Mouse (Mus musculus): Measurements from ENCODE around the gene Btbd11. TPM values are rescaled to one million over a fixed set of nuclear protein-coding genes. Genes with fewer than 3 reads are reported as not detected.

Gene Btbd11
- polyA plus RNA-seq, 1 experiment from 2014 or later: 7.1 TPM

- peaks cover 12% of the 10 kb centered on the region; the same call in 1 of the 2 replicates for H3K4me1 ChIP-seq (ENCODE audit: control insufficient read depth, insufficient read depth, low read length)
- WGBS: 59% methylated on average over 6 of the region's 6 CpGs
- no peak overlapping the region for H3K27ac ChIP-seq (ENCODE audit: low read depth, low read length)
- no peaks in the 10 kb centered on the region for H3K9me3 ChIP-seq (replicated peaks; ENCODE audit: control insufficient read depth, low read length)
- no peak for ATAC-seq
- no peak overlapping the region for H3K9ac ChIP-seq (ENCODE audit: low read length)
- no peaks in the 10 kb centered on the region for H3K27me3 ChIP-seq (replicated peaks; ENCODE audit: control insufficient read depth, insufficient read depth, low read length)
- no peaks in the 10 kb centered on the region for H3K36me3 ChIP-seq (ENCODE audit: control insufficient read depth, insufficient read depth, low read length)
- no peak overlapping the region for H3K4me2 ChIP-seq (ENCODE audit: low read length)
- H3K4me3 ChIP-seq (ENCODE audit: low read depth, low read length): no peak overlapping the region
- no peak for DNase-seq (ENCODE audit: low spot score)
Measured at GRCm38 (mm10) chr10:85479959-85480625, 93.5 kb downstream of the Btbd11 start.

- H3K9ac ChIP-seq (ENCODE audit: low read length): no peak overlapping the region
- peaks cover 12% of the 10 kb centered on the region; the same call in 1 of the 2 replicates for H3K4me1 ChIP-seq (ENCODE audit: control insufficient read depth, insufficient read depth, low read length)
- no peak overlapping the region for H3K27ac ChIP-seq (ENCODE audit: low read depth, low read length)
- no peaks in the 10 kb centered on the region for H3K36me3 ChIP-seq (ENCODE audit: control insufficient read depth, insufficient read depth, low read length)
- H3K4me3 ChIP-seq (ENCODE audit: low read depth, low read length): no peak overlapping the region
- no peaks in the 10 kb centered on the region for H3K9me3 ChIP-seq (replicated peaks; ENCODE audit: control insufficient read depth, low read length)
- DNase-seq (ENCODE audit: low spot score) (no peak), ATAC-seq (no peak)
- no peaks in the 10 kb centered on the region for H3K27me3 ChIP-seq (replicated peaks; ENCODE audit: control insufficient read depth, insufficient read depth, low read length)
- 48% methylated on average over 3 of the region's 3 CpGs for WGBS
- no peak overlapping the region for H3K4me2 ChIP-seq (ENCODE audit: low read length)
Measured at GRCm38 (mm10) chr10:85481106-85481505, 94.5 kb downstream of the Btbd11 start.

- Histone ChIP-seq H3K4me3 (ENCODE audit: low read depth, low read length) (no peak overlapping the region), H3K9ac (ENCODE audit: low read length) (no peak overlapping the region), H3K36me3 (ENCODE audit: control insufficient read depth, insufficient read depth, low read length) (no peaks in the 10 kb centered on the region), H3K4me2 (ENCODE audit: low read length) (no peak overlapping the region), H3K4me1 (ENCODE audit: control insufficient read depth, insufficient read depth, low read length) (peaks cover 12% of the 10 kb centered on the region; the same call in 1 of the 2 replicates), H3K27ac (ENCODE audit: low read depth, low read length) (no peak overlapping the region), H3K9me3 (replicated peaks; ENCODE audit: control insufficient read depth, low read length) (no peaks in the 10 kb centered on the region), H3K27me3 (replicated peaks; ENCODE audit: control insufficient read depth, insufficient read depth, low read length) (no peaks in the 10 kb centered on the region)
- ATAC-seq (peak; percentile 65; the same call in 1 of the 2 replicates), DNase-seq (ENCODE audit: low spot score) (peak; percentile 41)
- 18% methylated on average over 4 of the region's 4 CpGs for WGBS
Measured at GRCm38 (mm10) chr10:85482064-85482473, 95.5 kb downstream of the Btbd11 start.

GRCm38 (mm10) chr10:85482480-85482879 is 95.9 kb downstream of the Btbd11 start:
- 35% methylated on average over 6 of the region's 6 CpGs for WGBS
- H3K27ac ChIP-seq (ENCODE audit: low read depth, low read length): no peak overlapping the region
- DNase-seq (ENCODE audit: low spot score): no peak

DNA sequence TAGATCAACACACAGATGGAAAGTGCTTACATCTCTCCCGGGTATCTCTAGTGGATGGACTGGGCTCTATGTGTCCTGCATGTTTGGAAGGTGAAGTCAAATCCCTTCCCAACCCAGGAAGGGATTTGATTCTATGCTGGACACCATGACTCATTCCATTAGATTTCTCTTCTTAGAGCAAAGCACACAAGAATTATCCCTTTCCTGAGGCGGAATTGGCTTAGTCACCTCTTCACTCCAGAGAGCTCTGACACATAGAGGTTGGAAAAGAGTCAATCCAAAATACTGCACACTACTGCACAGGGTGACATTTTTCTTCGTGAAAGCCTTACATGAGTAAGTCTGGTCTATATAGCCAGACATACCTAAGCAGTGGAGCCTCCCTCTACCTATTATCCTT is 99.8 kb downstream of the Btbd11 start:
- Histone ChIP-seq H3K4me1 (ENCODE audit: control insufficient read depth, insufficient read depth, low read length) (peaks cover 12% of the 10 kb centered on the region; the same call in 1 of the 2 replicates), H3K27me3 (replicated peaks; ENCODE audit: control insufficient read depth, insufficient read depth, low read length) (no peaks in the 10 kb centered on the region), H3K4me3 (ENCODE audit: low read depth, low read length) (no peak overlapping the region), H3K9ac (ENCODE audit: low read length) (no peak overlapping the region), H3K36me3 (ENCODE audit: control insufficient read depth, insufficient read depth, low read length) (no peaks in the 10 kb centered on the region), H3K4me2 (ENCODE audit: low read length) (no peak overlapping the region), H3K27ac (ENCODE audit: low read depth, low read length) (no peak overlapping the region), H3K9me3 (replicated peaks; ENCODE audit: control insufficient read depth, low read length) (no peaks in the 10 kb centered on the region)
- DNase-seq (ENCODE audit: low spot score) (no peak), ATAC-seq (no peak)
- 91% methylated on average over 3 of the region's 3 CpGs for WGBS

More at GRCm38 (mm10) chr10:85482480-85482879, 95.9 kb downstream of the Btbd11 start:
- H3K4me1 ChIP-seq (ENCODE audit: control insufficient read depth, insufficient read depth, low read length): peaks cover 12% of the 10 kb centered on the region; the same call in 1 of the 2 replicates
- H3K4me2 ChIP-seq (ENCODE audit: low read length): no peak overlapping the region
- H3K9ac ChIP-seq (ENCODE audit: low read length): no peak overlapping the region
- no peak overlapping the region for H3K4me3 ChIP-seq (ENCODE audit: low read depth, low read length)
- no peaks in the 10 kb centered on the region for H3K36me3 ChIP-seq (ENCODE audit: control insufficient read depth, insufficient read depth, low read length)
- no peaks in the 10 kb centered on the region for H3K27me3 ChIP-seq (replicated peaks; ENCODE audit: control insufficient read depth, insufficient read depth, low read length)
- no peaks in the 10 kb centered on the region for H3K9me3 ChIP-seq (replicated peaks; ENCODE audit: control insufficient read depth, low read length)
- peak; percentile 15; the same call in 1 of the 2 replicates for ATAC-seq

GRCm38 (mm10) chr10:85492583-85492982 is 106.0 kb downstream of the Btbd11 start:
- peak; percentile 37 for DNase-seq (ENCODE audit: low spot score)
- Histone ChIP-seq H3K27me3 (replicated peaks; ENCODE audit: control insufficient read depth, insufficient read depth, low read length) (no peaks in the 10 kb centered on the region), H3K9ac (ENCODE audit: low read length) (no peak overlapping the region), H3K4me3 (ENCODE audit: low read depth, low read length) (no peak overlapping the region), H3K4me2 (ENCODE audit: low read length) (no peak overlapping the region), H3K27ac (ENCODE audit: low read depth, low read length) (no peak overlapping the region), H3K36me3 (ENCODE audit: control insufficient read depth, insufficient read depth, low read length) (no peaks in the 10 kb centered on the region), H3K9me3 (replicated peaks; ENCODE audit: control insufficient read depth, low read length) (no peaks in the 10 kb centered on the region), H3K4me1 (ENCODE audit: control insufficient read depth, insufficient read depth, low read length) (no peaks in the 10 kb centered on the region)
- WGBS: 82% methylated on average over 2 of the region's 2 CpGs
- no peak; the same call in 1 of the 2 replicates for ATAC-seq

DNA sequence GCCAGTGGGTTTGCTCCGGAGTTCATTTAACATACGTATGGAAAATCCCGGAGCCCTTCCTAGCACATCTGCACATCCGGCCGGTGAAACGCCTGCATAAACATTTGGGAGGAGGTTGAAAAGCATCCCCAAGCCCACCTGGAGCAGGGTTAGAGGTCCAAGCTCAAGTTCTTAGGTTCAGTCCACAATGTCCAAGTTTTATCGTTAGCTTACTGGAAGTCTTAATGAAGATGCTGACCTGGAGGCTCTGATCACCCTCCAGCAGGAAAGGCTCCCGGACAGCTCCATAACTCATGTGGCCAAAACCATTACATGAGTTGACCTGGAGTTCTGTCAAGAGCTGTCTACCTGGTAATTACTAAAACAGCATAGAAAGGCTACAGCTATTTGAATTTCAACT is 109.7 kb downstream of the Btbd11 start:
- Histone ChIP-seq H3K4me3 (ENCODE audit: low read depth, low read length) (no peak overlapping the region), H3K9me3 (replicated peaks; ENCODE audit: control insufficient read depth, low read length) (no peaks in the 10 kb centered on the region), H3K27me3 (replicated peaks; ENCODE audit: control insufficient read depth, insufficient read depth, low read length) (no peaks in the 10 kb centered on the region), H3K27ac (ENCODE audit: low read depth, low read length) (no peak overlapping the region), H3K36me3 (ENCODE audit: control insufficient read depth, insufficient read depth, low read length) (no peaks in the 10 kb centered on the region), H3K9ac (ENCODE audit: low read length) (no peak overlapping the region), H3K4me1 (ENCODE audit: control insufficient read depth, insufficient read depth, low read length) (no peaks in the 10 kb centered on the region), H3K4me2 (ENCODE audit: low read length) (no peak overlapping the region)
- ATAC-seq (no peak), DNase-seq (ENCODE audit: low spot score) (no peak)
- WGBS: 98% methylated on average over 8 of the region's 8 CpGs

GRCm38 (mm10) chr10:85496981-85497380 is 110.4 kb downstream of the Btbd11 start:
- Histone ChIP-seq H3K9ac (ENCODE audit: low read length) (no peak overlapping the region), H3K36me3 (ENCODE audit: control insufficient read depth, insufficient read depth, low read length) (no peaks in the 10 kb centered on the region), H3K4me2 (ENCODE audit: low read length) (no peak overlapping the region), H3K4me1 (ENCODE audit: control insufficient read depth, insufficient read depth, low read length) (no peaks in the 10 kb centered on the region), H3K27ac (ENCODE audit: low read depth, low read length) (no peak overlapping the region), H3K9me3 (replicated peaks; ENCODE audit: control insufficient read depth, low read length) (no peaks in the 10 kb centered on the region), H3K27me3 (replicated peaks; ENCODE audit: control insufficient read depth, insufficient read depth, low read length) (no peaks in the 10 kb centered on the region), H3K4me3 (ENCODE audit: low read depth, low read length) (no peak overlapping the region)
- DNase-seq (ENCODE audit: low spot score) (no peak), ATAC-seq (no peak)
- WGBS: 89% methylated on average over 2 of the region's 2 CpGs

DNA sequence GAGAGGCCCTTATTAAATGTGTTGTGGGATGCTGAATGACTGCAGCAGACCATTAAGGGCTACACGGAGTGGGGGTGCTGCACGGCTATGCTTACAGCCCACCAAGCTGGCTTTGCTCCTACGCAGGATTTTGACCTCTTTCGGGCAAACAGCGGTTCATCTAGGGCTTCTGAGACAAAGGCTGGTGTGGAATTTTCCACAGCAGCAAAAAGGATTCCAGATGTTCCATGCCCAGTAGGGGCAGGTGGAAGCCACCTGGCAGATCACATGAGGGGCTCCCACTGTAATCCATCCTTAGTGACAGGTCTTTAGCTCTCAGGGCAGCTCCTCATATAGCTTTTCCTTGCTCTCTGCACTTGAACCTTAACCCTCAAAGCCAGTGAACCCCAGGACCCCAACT is 111.3 kb downstream of the Btbd11 start:
- DNase-seq (ENCODE audit: low spot score) (no peak), ATAC-seq (no peak)
- Histone ChIP-seq H3K9ac (ENCODE audit: low read length) (no peak overlapping the region), H3K9me3 (replicated peaks; ENCODE audit: control insufficient read depth, low read length) (no peaks in the 10 kb centered on the region), H3K36me3 (ENCODE audit: control insufficient read depth, insufficient read depth, low read length) (no peaks in the 10 kb centered on the region), H3K27ac (ENCODE audit: low read depth, low read length) (no peak overlapping the region), H3K4me2 (ENCODE audit: low read length) (no peak overlapping the region), H3K27me3 (replicated peaks; ENCODE audit: control insufficient read depth, insufficient read depth, low read length) (no peaks in the 10 kb centered on the region), H3K4me1 (ENCODE audit: control insufficient read depth, insufficient read depth, low read length) (no peaks in the 10 kb centered on the region), H3K4me3 (ENCODE audit: low read depth, low read length) (no peak overlapping the region)
- WGBS: 90% methylated on average over 5 of the region's 5 CpGs
